18 mouse cellular contexts compared by ENCODE assay signal in genomic region chr11:91216158-91216557, GRCm38 (mm10).
"Had no signal": no experiment of that assay in that cellular context is flagged by ENCODE, and none has a peak within 500 bp of the region (broad histone marks: within the 10 kb centered on the region; RNA-seq: fewer than 3 reads in every experiment).

No protein-coding gene starts in this region.

- H3K27ac ChIP-seq: lung, embryonic 15.5 days; macrophage; neural tube, embryonic 12.5 days; stomach, embryonic 15.5 days; stomach, postnatal 0 days had no signal

- H3K9ac ChIP-seq: liver, postnatal 0 days; lung, embryonic 15.5 days; midbrain, embryonic 13.5 days; midbrain, embryonic 15.5 days; neural tube, embryonic 12.5 days; stomach, embryonic 15.5 days had no signal

- ATAC-seq: liver, postnatal 0 days; lung, postnatal 0 days; midbrain, embryonic 13.5 days; midbrain, embryonic 15.5 days had no signal

- H3K27me3 ChIP-seq: lung, embryonic 15.5 days; megakaryocyte, embryonic 14.5 days; midbrain, embryonic 13.5 days; midbrain, embryonic 15.5 days; neural tube, embryonic 12.5 days; stomach, embryonic 15.5 days had no signal

- DNase-seq: liver, postnatal 0 days; lung, adult 2 months; lung, postnatal 14 days; lung, postnatal 36 days; right cerebral cortex, postnatal 14 days; thymus, adult 2 months; thymus, postnatal 25 days; thymus, postnatal 4 days had no signal

- H3K4me2 ChIP-seq: lung, embryonic 15.5 days; midbrain, embryonic 11.5 days; midbrain, embryonic 13.5 days; midbrain, embryonic 15.5 days; neural tube, embryonic 12.5 days; stomach, embryonic 15.5 days had no signal

- H3K36me3 ChIP-seq: lung, embryonic 15.5 days; midbrain, embryonic 13.5 days; midbrain, embryonic 15.5 days; neural tube, embryonic 12.5 days; stomach, embryonic 15.5 days had no signal

- H3K4me3 ChIP-seq: lung, embryonic 15.5 days; megakaryocyte, embryonic 14.5 days; midbrain, embryonic 13.5 days; midbrain, embryonic 15.5 days; neural tube, embryonic 12.5 days; stomach, embryonic 15.5 days had no signal

- H3K9me3 ChIP-seq: lung, embryonic 15.5 days; midbrain, embryonic 13.5 days; midbrain, embryonic 15.5 days; neural tube, embryonic 12.5 days; stomach, embryonic 15.5 days had no signal

- H3K4me1 ChIP-seq: lung, embryonic 15.5 days; megakaryocyte, embryonic 14.5 days; neural tube, embryonic 12.5 days; stomach, embryonic 15.5 days had no signal
